Mouse (Mus musculus) embryonic fibroblast, embryonic 13.5 days (primary cell): Measurements from ENCODE around the gene Natd1.

Source experiments
- CTCF ChIP-seq: IDR thresholded peaks from 2 replicates; pipeline ENCODE4 v1.5.1; 2011; ENCODE audit warnings: mild to moderate bottlenecking, control low read depth, low read length, moderate library complexity, borderline replicate concordance; ENCODE audit not compliant: insufficient read depth
- POLR2A ChIP-seq: IDR thresholded peaks from 2 replicates; pipeline ENCODE4 v1.6.1; 2011; ENCODE audit warnings: low read depth, mild to moderate bottlenecking, control low read depth, low read length, moderate library complexity

- TF ChIP-seq POLR2A, result no peak
- TF ChIP-seq CTCF, result no peak
Measured at GRCm38 (mm10) chr11:60878056-60878612, 36.4 kb downstream of the Natd1 start.
